8 mouse cellular contexts compared by ENCODE assay signal in the genomic region with DNA sequence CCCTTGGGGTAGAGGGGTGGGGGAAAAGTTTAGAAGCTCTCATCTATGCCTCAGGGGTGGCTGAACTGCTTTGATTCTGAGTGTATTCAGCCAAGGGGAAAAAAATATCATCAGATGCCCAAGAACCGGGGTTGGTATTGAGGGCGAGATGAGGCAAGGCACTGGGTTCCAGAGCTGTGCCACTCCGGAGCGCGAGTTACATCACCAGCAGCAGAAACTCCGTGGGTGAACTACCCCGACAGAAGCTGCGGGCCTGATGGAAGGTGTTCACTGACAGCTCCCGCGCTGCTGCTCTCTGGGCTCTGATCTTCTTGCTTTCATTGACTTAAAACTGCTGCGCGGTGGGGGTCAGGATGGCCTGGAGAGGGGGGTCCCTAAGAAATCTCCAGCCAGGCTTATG. TPM values are rescaled to one million over a fixed set of nuclear protein-coding genes. Genes with fewer than 3 reads are reported as not detected.
DNase-seq lines count a peak whose midpoint lies in the region; ATAC-seq and TF ChIP-seq lines count a peak whose summit lies in the region.

No protein-coding gene starts in this region.

- no peaks in the 10 kb centered on the region for H3K36me3 ChIP-seq in heart, embryonic 15.5 days
- no peaks in the 10 kb centered on the region for H3K36me3 ChIP-seq in forebrain, postnatal 0 days (ENCODE audit: insufficient read depth)
- no peaks in the 10 kb centered on the region for H3K36me3 ChIP-seq in liver, embryonic 14.5 days (replicated peaks; ENCODE audit: control insufficient read depth, insufficient read depth, low read depth)

- DNase-seq in heart, postnatal 4 days, result no peak
- DNase-seq in forebrain, postnatal 0 days, result no peak
- DNase-seq in liver, embryonic 14.5 days (ENCODE audit: low read depth in 3 of 3, low spot score in 3 of 3), result no peak
- peak; percentile 28 for DNase-seq in right cerebral cortex, postnatal 25 days
- DNase-seq in gastrocnemius, postnatal 4 days (ENCODE audit: low spot score in 2 of 2), result no peak
- no peak for DNase-seq in heart, adult 9 months (ENCODE audit: low spot score in 2 of 2)

- TF ChIP-seq CTCF in forebrain, postnatal 0 days (IDR thresholded peaks at IDR 0.05; ENCODE audit: low read depth), result no peak
- TF ChIP-seq CTCF in liver, embryonic 14.5 days (IDR thresholded peaks at IDR 0.05; ENCODE audit: low read depth), result no peak

- peak overlapping the region; percentile 99 for H3K4me2 ChIP-seq in heart, embryonic 15.5 days
- H3K4me2 ChIP-seq in forebrain, postnatal 0 days (ENCODE audit: low read depth), result peak overlapping the region; percentile 97
- peak overlapping the region; percentile 61 for H3K4me2 ChIP-seq in liver, embryonic 14.5 days (ENCODE audit: low read depth)

- 0 out of 2 replicates have a peak, but pooled peaks cover 11% of the 10 kb centered on the region for H3K4me1 ChIP-seq in heart, embryonic 15.5 days (replicated peaks)
- H3K4me1 ChIP-seq in brown adipose tissue, adult 24 weeks (ENCODE audit: control insufficient read depth, insufficient read depth, insufficient read length, low read length), result 0 out of 2 replicates have a peak, but pooled peaks cover 2% of the 10 kb centered on the region
- H3K4me1 ChIP-seq in forebrain, postnatal 0 days (ENCODE audit: insufficient read depth), result no peaks in the 10 kb centered on the region
- H3K4me1 ChIP-seq in liver, embryonic 14.5 days (replicated peaks; ENCODE audit: control insufficient read depth in 2 of 2, insufficient read depth in 2 of 2, low read length in 1 of 2), result no peaks in the 10 kb centered on the region

- H3K9me3 ChIP-seq in heart, embryonic 15.5 days (replicated peaks), result no peaks in the 10 kb centered on the region
- no peaks in the 10 kb centered on the region for H3K9me3 ChIP-seq in forebrain, postnatal 0 days (ENCODE audit: low read length)
- no peaks in the 10 kb centered on the region for H3K9me3 ChIP-seq in liver, embryonic 14.5 days (ENCODE audit: control insufficient read depth, low read length)

- TF ChIP-seq EP300 in liver, embryonic 14.5 days (IDR thresholded peaks at IDR 0.05; ENCODE audit: low read depth), result no peak

- peaks cover 16% of the 10 kb centered on the region; the same call in 1 of the 2 replicates for H3K27me3 ChIP-seq in heart, embryonic 15.5 days
- no peaks in the 10 kb centered on the region for H3K27me3 ChIP-seq in forebrain, postnatal 0 days (ENCODE audit: insufficient read depth, low read length)
- peaks cover 21% of the 10 kb centered on the region for H3K27me3 ChIP-seq in liver, embryonic 14.5 days (ENCODE audit: control insufficient read depth, insufficient read depth, low read length)

- 15% methylated on average over 12 of the region's 12 CpGs for WGBS in heart, embryonic 15.5 days
- WGBS in forebrain, postnatal 0 days, result 12% methylated on average over 12 of the region's 12 CpGs
- 18% methylated on average over 12 of the region's 12 CpGs for WGBS in liver, embryonic 14.5 days (ENCODE audit: insufficient replicate concordance)

- no peak for ATAC-seq in heart, embryonic 15.5 days (replicated peaks; ENCODE audit: insufficient number of reproducible peaks, insufficient read depth, low FRiP score, low read depth)
- ATAC-seq in forebrain, postnatal 0 days, result no peak
- ATAC-seq in liver, embryonic 14.5 days (ENCODE audit: insufficient read depth), result peak; percentile 27; the same call in 1 of the 2 replicates

- peak overlapping the region; percentile 54; the same call in 1 of the 2 replicates for H3K9ac ChIP-seq in heart, embryonic 15.5 days
- peak overlapping the region; percentile 71 for H3K9ac ChIP-seq in forebrain, postnatal 0 days
- H3K9ac ChIP-seq in liver, embryonic 14.5 days (replicated peaks), result no peak overlapping the region

- no peak overlapping the region for H3K27ac ChIP-seq in heart, embryonic 15.5 days
- H3K27ac ChIP-seq in brown adipose tissue, adult 24 weeks (replicated peaks; ENCODE audit: low read depth, low read length), result peak overlapping the region; percentile 98; the same call in 1 of the 2 replicates
- peak overlapping the region; percentile 72; the same call in 1 of the 2 replicates for H3K27ac ChIP-seq in forebrain, postnatal 0 days (ENCODE audit: low read depth, low read length)
- H3K27ac ChIP-seq in liver, embryonic 14.5 days, result no peak overlapping the region

- H3K4me3 ChIP-seq in heart, embryonic 15.5 days, result peak overlapping the region; percentile 78
- peak overlapping the region; percentile 98 for H3K4me3 ChIP-seq in brown adipose tissue, adult 24 weeks (ENCODE audit: insufficient read depth, low read depth, low read length)
- H3K4me3 ChIP-seq in forebrain, postnatal 0 days (ENCODE audit: low read depth, low read length), result peak overlapping the region; percentile 67
- peak overlapping the region; percentile 51 to 52; a peak in 1 of 4 replicates for H3K4me3 ChIP-seq in liver, embryonic 14.5 days (ENCODE audit: insufficient read depth in 1 of 2, low read depth in 2 of 2, low read length in 2 of 2)

RNA-seq across cellular contexts. Expression of a gene that starts 1.1 kb away (rescaled TPM):
- polyA plus RNA-seq in heart, embryonic 15.5 days (2015; fragmentation: Nextera tagmentation; extraction: Ambion mirVana), result 8.9 and 10.5 TPM in 2 replicates
- total RNA-seq in heart, postnatal 4 days (2021), result 1 to 10 TPM; 3.7 to 5.4 TPM
- 4.6 and 4.9 TPM in 2 replicates for polyA plus RNA-seq in brown adipose tissue, adult 24 weeks (2012; ENCODE audit: insufficient read depth, insufficient read length, missing spikeins)
- 31.6 and 48.0 TPM in 2 replicates for total RNA-seq in forebrain, postnatal 0 days (2014; rRNA removed)
- 44.7 and 62.8 TPM in 2 replicates for polyA plus RNA-seq in forebrain, postnatal 0 days (2015; fragmentation: Nextera tagmentation; extraction: Ambion mirVana)
- polyA plus RNA-seq in liver, embryonic 14.5 days (2012; rRNA removed), result 0.68 and 1.6 TPM in 2 replicates
- polyA plus RNA-seq in liver, embryonic 14.5 days (2014; fragmentation: Nextera tagmentation; extraction: Ambion mirVana), result 1.7 and 2.4 TPM in 2 replicates
- 1 to 10 TPM; 3.3 to 3.9 TPM for total RNA-seq in gastrocnemius, postnatal 4 days (2021)

Comparison
In these comparisons a context has a peak if more than half of its experiments do, and no peak if none do; other contexts are left out.
1. H3K27ac ChIP-seq: peak in brown adipose tissue, adult 24 weeks (single experiment) and forebrain, postnatal 0 days (single experiment); none in heart, embryonic 15.5 days (single experiment) and liver, embryonic 14.5 days (single experiment).
2. Peak in every context shown above with its lines, with median percentiles within 50 percentile points of each other: H3K4me2 ChIP-seq and H3K4me3 ChIP-seq.